Mouse (Mus musculus) adrenal gland, adult 8-10 months (tissue): ENCODE results near the gene Sypl. TPM values are rescaled to one million over a fixed set of nuclear protein-coding genes. Genes with fewer than 3 reads are reported as not detected.
"Not testable (repeated sequence)": the region's sequence is repeated elsewhere in the genome, so short reads cannot be mapped to it uniquely, and the experiment has no call there.

ENCODE experiments used
- DNase-seq: peaks from one replicate; pipeline ENCODE4 v3.0.0; 2022
- total RNA-seq, 4 experiments: library from RNA; stranded (reverse); gene quantifications; 2 replicates each; pipeline ENCODE4 v1.2.4; 2022

The Sypl gene
- total RNA-seq, 4 experiments from 2014 or later = 104 to 117 (median 108) TPM

DNA sequence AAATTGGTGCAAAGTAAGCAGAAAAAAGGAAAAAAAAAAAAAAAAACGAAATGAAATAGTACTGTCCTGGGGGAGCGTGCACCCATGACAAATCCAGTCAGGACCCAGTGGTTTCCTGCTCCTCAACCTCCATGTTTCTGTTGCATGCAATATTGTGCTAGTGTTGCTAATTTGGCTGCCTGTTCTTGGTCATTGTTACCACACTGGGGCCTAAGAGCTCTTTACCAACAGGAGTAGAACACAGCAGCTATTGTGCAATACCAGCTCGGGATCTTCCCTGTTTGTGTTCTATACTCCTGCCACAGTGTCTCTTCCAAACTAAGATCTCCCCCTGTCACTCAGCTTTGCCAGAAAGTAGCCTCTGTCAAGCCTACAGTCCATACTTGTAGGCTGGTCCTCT, 9.7 kb upstream of the Sypl start:
- no peak for DNase-seq

DNA sequence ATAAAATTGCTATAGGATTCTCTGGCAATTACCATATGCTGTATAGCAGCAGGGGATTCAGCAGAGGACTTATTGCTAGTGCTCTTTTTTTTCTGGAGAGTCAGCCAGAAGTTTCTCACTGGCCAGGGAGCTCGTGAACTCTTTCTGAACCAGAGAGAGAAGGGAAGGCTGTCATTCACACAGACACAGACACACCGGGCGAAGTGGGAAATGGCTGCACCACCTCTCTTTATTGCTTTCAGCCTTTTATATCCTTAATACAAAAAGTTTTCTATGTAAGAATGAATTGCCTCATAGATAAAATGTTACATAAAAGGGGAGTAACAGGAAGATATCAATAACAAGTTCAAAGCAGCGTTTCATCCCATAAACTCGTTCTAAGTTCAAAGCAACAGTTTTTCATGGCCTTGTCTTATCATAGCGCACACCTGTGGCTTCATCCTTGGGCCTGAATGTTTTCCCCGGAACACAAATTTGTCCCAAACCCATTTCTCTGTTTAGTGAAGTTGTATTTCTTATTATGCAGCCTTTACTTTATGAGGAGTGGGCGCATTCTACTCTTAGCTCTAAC, 8.7 kb upstream of the Sypl start:
- DNase-seq = no peak

DNA sequence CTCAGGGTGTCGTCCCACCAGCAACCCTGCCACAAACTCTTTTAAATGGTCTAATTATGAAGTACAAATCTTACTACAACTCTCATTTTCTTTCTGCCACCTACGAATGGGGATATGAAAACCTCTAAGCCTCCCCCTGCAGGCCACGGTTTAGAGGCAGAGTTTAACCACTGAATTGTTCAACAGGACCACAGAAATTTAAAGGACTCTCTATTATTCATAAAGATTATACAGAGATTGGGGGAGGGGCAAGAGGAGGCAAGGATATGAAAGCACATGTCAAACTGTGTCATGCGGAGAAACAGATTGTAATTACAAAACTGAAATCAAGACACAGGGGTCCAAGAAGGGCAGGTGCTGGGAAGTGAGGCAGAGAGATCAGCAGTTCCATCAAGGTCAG, 7.3 kb upstream of the Sypl start:
- DNase-seq = no peak

DNA sequence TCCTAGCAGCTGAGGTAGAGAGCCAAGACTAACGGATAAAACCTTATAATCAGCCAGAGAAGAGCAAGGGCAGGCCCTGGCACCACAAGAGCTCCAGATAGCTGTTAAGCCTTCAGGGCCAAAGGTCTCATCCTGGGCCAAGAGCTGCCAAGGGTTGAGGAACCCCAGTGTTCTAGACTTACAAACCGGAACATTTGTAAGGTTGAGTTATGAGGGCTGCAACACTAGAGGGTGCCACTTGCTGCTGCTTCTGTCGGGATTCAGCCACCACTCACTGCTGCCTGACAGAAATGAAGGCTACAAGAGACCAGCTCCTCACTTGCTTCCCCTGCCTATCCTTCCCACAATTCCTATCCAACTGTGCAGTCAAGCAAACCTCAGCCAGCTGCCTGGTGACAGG, 1.3 kb upstream of the Sypl start:
- DNase-seq = peak; percentile 45

DNA sequence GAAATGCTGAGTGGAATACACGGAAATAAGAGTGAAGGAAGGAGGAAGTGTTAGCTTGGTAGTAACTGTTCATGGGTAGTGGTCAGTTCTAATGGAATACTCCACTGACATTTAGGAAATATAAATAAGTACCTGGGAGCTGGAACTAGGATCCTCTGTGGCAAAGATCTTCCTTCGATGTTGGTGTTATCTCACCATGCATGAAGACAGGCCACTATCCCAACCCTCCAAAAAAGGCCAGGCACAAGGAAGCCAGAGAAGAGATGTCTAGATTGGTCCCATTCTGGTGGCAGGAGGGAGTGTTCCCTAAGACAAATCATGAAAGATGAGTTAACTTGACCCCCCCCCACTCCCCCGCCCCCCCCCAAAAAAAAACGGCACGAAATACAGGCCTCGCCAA, 625 bp upstream of the Sypl start:
- DNase-seq = no peak

DNA sequence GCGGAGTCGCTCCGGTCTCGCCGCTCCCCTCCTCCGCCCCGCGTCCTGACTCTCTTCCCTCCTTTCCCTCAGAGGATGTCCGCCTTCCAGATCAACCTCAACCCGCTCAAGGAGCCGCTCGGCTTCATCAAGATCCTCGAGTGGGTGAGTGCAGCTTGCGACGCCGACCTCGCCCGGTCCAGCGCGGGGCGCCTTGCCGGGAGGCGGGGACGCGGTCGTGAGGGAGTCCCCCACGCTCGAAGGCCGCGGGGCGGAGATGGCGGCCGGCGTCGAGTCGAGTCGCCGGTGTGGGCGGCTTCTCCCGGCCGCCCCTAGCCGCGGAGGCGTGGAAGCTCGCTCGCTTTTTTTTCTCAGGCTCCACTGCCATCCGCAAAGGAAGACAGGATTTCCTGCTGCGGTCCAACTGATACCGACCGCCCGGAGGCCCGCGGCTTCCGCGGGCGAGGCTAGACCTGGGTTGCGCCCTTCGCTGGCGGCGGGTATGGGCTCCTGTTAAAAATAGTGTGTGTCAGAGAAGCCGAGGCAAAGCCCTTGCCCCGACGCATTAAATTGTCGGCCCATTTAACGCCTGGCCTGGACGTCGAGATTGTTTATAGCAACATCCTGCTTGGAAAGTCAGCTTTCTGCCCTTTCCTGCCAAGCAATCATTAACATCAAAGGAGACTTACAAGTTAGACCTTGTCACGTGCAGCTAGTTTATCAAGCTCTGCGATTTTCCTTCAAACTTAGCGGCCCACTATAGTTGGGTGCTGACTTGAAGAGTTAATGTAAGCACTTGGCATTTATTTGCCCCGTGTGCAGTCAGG, 728 bp downstream of the Sypl start:
- DNase-seq = peak; percentile 78

DNA sequence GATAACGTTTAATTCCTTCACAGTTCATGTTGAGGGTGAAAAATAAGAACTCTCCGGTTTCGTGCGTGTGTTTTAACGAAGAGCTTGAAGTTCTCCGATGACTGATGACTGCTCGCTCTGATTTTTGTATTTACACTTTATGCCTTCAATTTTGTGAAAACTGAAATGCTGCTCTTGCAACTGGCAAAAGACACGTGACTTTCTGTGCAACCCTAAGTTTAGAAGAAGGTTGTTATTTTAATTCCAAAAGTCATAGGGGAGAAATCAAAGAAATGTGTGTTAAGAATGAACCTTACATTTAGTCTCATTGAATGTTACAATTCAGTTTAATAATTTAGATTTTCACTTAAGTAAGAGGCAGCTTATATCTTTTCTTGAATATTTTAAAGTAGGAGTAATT, 1.3 kb downstream of the Sypl start:
- DNase-seq = no peak

DNA sequence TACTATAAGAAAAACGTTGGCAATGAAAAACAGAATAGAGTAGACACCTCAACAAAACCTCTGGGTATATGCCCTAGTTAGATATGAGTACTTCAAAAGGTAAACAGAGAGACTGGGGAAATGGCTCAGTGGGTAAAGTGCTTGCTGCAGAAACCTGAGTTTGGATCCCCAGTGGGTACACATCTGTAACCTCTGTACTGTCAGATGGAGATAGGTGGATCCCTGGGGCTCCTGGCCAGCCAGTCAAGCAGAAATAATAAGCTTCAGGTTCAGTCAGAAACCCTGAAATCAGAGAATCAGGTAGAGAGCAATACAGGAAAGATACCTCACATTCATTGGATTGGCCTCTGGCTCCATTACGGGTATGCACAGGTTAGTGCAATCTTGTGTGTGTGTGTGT, 3.5 kb downstream of the Sypl start:
- no peak for DNase-seq

DNA sequence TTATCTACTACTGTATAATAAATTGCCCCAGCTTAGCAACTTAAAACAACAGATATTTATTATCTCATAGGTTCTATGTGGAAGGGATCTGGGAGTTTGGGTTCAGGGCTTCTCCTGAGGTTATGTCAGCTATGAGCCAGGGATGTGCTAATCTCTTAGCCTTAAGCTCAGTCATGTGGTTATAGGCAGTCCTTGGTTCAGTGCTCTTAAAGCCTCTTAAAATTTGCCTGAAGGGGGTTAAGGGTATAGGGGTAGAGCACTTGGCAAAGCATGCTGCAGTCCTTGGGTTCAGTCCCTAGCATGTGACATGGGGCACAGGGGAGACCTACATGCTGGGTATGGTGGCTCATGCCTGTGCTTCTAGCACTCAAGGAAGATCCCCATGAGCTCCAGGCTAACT, 8.4 kb downstream of the Sypl start:
- no peak for DNase-seq

DNA sequence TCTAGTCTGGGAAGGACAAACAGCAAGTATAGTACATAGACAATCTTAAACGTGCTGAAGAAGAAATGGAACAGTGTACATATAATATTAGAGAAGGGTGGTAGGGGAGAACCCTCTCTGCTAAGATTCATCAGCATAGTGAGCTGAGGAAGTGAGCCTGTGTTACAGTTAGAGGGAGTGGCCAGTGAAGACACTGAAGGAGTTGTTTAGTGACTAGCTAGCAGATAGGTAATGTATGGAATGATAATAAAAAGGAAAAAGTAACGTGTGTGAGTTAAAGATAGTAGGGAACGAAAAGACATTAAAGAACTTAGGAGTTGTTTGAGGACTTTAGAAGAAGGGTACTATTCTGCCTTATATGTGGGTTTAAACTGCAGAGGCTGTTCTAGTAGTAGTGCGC, 10.2 kb downstream of the Sypl start:
- DNase-seq = no peak

DNA sequence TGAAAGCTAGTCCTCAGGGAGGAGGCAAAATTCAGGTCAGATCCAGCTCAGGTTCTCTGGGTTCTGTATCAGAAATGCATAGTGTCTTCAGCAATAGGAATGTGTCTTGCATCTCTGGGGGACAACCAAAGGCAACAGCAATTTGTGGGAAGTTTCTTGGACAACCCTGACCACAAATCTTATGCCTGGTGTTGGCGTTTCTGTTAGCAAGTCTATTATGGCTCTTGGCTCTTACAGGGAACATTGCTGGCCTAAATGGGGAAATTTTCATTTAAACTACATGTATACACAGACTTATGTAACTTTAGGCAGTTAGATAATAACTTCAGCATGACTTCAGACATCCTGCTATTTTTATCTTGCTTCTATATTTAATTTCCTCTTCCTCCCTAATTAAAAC, 18.6 kb downstream of the Sypl start:
- DNase-seq = no peak

DNA sequence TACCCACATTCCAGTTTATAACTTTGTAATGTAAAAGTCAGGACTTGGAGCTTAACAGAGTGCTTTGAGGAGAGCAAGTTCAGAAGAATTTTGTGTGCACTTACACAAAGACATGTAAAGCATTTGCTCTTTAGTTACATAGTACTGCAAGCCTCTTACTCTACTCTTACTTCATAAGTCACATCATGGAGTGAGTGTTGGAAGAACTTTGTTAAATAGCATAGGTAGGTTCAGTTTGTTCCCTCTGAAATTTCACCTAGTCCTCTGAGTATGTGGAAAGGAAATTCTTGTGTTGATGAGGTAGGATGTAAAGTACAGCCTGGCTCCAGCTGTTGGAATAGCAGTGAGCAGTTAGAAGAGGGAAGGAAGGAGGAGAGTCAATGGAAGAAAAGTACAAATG, 21.2 kb downstream of the Sypl start:
- no peak for DNase-seq

DNA sequence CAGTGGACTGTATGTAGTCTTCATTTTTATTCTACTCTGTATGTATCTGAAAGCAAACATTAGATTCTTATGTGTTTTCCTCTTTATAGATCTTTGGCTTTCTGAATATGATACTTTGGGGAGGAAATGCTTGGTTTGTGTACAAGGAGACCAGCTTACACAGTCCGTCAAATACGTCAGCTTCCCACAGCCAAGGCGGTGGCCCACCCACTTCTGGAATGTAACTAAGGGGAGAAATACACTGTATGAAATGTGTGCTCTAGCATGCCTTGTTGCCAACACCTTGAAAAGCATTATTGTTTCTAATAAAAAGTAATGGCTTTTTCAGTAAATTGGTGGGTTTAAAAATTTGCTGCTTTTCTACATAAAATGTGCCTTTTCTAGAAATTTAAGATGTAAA, 21.8 kb downstream of the Sypl start:
- no peak for DNase-seq

DNA sequence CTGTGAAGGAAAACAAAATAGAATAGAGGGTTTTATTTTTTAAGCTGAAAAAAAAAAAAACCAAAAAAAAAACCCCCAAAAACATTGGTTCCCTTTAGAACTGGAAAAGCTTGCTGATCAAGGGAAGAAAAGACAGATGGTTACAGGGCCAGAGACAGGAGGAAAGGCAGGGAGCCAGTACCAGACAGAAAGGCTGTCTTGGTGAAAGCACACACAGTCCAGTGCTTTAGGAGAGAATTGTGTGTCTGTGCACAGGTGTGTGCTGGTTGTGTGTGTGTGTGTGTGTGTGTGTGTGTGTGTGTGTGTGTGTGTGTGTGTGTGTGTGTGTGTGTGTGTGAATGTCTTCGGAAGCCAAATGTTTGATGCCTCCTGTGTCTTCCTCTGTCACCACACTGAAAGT, 28.9 kb downstream of the Sypl start:
- DNase-seq = no peak

DNA sequence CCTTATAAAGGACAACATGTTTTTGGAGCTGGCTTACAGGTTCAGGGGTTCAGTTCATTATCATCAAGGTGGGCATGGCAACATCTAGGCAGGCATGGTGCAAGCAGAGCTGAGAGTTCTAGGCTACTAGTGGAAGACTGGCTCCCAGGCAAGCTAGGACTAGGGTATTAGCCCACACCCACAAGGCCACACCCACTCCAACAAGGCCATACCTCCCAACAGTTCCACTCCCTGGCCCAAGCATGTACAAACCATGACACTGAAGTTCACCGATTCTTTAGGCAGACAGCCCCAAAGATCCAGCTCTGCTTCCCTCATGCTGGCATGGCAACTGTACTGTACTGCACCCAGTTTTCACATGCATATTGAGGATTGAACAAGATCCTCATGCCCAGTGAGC, 29.4 kb downstream of the Sypl start:
- DNase-seq = no peak

DNA sequence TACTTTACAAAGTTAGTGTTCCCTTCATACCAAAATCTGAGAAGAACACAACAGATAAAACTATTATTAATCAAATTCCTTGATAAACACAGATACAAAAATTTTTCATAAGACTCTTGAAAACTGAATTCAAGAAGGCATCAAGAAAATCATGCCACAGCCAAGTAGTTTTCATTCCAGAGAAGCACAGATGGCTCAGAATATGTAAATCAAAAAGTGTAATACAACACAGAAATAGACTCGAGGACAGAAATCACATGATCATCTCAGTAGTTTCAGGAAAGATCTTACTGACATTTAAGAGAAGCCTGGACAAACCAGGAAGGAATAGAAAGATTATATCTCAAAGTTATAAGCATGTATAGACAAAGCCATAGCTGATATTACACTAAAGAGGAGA, 32.6 kb downstream of the Sypl start:
- DNase-seq = no peak

DNA sequence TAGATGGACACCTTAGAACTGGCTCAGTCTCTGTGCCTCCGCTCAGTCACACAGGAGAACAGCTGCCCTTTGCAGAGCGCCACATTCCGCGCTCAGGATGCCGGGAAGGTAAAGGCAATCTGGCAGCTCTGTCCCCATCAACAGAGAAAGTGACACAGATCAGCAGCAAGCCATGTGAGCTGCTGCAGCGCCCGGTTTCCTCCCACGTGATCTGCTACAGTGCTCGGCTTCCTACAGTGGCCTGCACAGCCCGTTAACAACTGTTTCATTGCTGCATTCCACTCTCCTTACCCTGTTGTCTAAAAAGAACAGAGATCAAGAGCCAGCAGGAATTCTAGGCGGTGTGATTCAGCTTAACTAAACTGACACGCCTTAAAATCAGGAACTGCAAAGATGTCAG, 36.0 kb downstream of the Sypl start:
- no peak for DNase-seq

DNA sequence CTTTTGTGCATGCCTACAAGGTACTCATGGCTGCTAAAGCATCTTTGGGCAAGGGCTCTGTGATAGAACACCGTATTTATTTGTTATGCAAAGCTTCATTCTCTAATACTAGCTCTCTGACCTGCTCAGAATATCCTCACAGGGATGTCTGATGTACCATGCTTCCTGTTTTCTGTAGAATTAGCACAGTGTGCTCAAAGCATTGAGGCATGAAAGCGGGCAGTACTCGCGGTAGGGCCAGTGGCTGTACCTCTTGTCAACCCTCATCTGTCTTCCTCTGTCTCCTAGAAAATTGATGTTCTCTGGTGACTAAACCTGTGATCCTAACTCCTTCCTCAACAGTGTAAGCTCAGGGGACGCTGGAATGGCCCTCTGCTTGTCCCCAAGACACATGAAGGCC, 40.4 kb downstream of the Sypl start:
- DNase-seq = no peak

DNA sequence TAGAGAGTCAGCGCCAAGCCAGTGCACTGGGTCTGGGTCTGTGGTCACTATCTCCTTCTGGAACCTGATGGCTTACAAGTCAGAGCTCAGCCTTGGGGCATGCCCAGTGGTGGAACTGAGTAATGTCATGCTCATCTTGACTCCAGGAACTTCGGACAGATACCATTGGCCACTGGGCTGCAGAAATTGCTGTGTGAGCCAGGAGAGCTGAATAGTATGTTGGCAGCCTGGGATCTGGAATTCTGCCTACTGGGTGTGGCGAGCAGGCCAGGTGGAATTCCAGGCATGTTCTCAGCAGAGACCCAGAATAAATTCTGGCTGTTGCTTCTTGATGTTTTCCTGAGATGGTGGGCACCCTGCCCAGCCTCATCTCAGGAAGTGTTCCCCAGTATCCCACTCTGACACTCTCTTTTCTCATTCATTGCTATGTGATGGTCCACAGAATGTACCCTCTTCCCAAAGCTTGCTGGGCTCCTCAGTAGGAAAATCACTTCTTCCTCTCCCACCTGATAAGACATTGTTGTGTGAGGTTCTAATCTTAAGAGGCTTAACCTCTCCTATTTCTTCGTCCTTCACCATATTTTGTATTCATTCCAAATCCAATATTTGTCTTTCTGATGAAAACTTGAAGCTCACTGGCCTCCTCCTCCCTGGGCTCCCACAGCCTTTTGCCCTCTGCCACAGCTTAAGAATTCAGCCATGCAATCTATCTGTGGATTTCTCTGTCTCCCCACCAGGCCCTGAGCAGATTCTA, 41.6 kb downstream of the Sypl start:
- no peak for DNase-seq

DNA sequence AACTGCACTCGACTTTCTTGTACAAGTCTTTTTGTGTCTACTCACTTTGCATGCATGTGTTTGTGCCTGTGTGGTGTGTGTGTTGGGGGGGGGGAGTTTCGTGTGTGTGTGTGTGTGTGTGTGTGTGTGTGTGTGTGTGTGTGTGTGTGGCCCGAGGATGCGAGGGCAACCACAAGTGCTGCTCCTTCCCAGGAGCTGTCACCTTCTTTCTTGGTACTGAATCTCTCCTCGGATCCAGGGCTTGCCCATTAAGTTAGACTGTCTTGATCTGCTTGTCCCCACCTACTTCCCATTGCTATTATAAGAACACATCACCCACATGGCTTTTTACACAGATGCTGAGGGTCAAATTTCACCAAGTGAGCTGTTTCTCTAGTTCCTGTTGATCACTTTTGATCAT, 45.1 kb downstream of the Sypl start:
- no peak for DNase-seq

DNA sequence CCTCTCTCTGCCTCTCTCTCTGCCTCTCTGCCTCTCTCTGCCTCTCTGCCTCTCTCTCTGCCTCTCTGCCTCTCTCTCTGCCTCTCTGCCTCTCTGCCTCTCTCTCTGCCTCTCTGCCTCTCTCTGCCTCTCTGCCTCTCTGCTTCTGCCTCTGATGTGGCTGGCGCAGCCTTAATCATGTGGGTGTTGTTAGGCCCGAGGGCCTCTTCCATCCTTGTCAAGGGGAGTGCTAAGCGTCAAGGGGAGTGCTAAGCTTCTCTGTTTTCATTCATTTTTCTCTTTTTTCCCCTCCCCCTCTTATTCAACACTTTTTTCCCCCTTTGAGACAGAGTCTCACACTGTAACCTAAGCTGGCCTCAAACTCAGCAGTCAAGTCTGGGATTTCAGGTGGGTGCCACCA, 46.1 kb downstream of the Sypl start:
- DNase-seq = not testable (repeated sequence)

DNA sequence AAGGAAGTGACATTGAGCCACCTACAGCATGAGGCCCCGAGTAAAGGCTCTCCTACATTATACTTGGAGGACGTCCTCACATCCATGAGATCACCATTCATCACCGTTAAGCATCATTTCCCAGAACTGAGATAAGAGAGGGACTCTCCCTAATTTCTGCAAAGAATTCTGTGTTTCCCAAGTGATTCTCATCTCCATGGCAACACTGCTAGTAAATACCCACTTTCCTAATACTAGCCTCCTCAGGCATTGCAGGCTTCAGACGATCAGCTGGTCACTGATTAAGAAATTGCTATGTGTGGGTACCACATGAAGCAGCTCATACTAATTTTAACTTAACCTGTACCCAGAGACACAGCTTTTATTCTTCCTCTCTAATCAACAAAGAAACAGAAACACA, 46.7 kb downstream of the Sypl start:
- DNase-seq = no peak

DNA sequence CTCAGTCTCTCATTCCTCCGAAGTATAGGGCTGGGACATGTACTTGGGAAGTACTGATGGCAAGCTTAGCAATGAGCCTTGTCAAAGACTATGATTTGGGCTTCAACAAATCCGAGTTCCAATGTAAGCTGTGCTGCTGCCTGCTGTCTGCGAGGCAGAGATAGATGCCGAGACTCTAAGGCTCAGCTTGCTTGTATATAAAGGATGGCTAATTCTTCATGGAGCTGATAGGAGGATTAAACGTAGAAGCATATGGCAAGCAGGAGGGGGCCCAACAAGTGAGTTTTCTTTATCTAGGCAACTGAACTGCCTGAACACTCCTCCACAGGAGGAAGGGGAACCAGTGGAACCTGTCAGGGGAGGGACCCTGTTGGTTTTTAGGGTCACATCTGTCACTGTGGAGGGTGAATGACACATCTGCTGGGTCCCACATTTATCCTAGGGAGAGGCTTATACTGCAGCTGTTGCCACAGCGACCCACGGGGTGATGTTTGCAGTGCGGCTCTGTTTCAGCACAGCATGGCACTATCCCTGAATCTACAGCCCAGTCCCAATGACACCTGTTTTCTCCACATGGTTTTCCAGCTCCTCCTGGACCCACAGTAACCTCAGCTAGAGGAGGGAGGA, 49.8 kb downstream of the Sypl start:
- DNase-seq = no peak

DNA sequence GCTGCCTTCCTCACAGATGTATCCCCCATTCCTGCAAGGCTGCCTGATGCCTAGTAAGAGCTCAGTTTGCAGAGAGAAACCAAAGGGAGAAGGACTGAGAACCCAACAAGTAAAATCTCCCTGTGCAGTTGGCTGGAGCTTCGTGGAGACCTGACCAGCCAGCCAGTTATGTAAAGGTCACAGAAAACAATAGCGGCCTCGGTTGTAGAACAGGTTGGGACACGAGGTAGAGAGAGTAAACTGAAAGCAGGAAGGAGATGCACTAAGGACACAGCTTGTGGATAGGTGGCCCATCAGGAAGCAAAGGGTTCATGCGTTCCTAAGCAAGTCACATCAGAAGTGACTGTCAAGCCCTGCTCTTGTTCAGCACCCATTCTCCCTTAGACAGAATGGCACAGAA, 52.2 kb downstream of the Sypl start:
- no peak for DNase-seq
